Mouse (Mus musculus): Measurements from ENCODE around the gene Slc44a4. TPM values are rescaled to one million over a fixed set of nuclear protein-coding genes. Genes with fewer than 3 reads are reported as not detected.
"Not testable (repeated sequence)": the region's sequence is repeated elsewhere in the genome, so short reads cannot be mapped to it uniquely, and the experiment has no call there.

Slc44a4 gene
- polyA plus RNA-seq, 1 experiment, result 226 TPM

- 70% methylated on average over 6 of the region's 6 CpGs for WGBS
- DNase-seq (ENCODE audit: low read depth, low spot score), result no peak
Observed at GRCm38 (mm10) chr17:34937960-34938505, 23.8 kb downstream of the Slc44a4 start.

GRCm38 (mm10) chr17:34941344-34942041 is 27.2 kb downstream of the Slc44a4 start:
- no peak for DNase-seq (ENCODE audit: low read depth, low spot score)
- 23% methylated on average over 15 of the region's 15 CpGs for WGBS

- no peak for DNase-seq (ENCODE audit: low read depth, low spot score)
- WGBS, result 43% methylated on average over 4 of the region's 4 CpGs
Observed at GRCm38 (mm10) chr17:34943128-34943815, 29.0 kb downstream of the Slc44a4 start.

- no peak for DNase-seq (ENCODE audit: low read depth, low spot score)
Observed at GRCm38 (mm10) chr17:34944362-34944761, 30.1 kb downstream of the Slc44a4 start.

GRCm38 (mm10) chr17:34946486-34947140 is 32.3 kb downstream of the Slc44a4 start:
- no peak for DNase-seq (ENCODE audit: low read depth, low spot score)
- 77% methylated on average over 5 of the region's 5 CpGs for WGBS

GRCm38 (mm10) chr17:34947606-34948005 is 33.3 kb downstream of the Slc44a4 start:
- WGBS, result 8% methylated on average over 8 of the region's 8 CpGs
- no peak for DNase-seq (ENCODE audit: low read depth, low spot score)

- WGBS, result 38% methylated on average over 9 of the region's 9 CpGs
- not testable (repeated sequence) for DNase-seq (ENCODE audit: low read depth, low spot score)
Observed at GRCm38 (mm10) chr17:34948721-34949552, 34.7 kb downstream of the Slc44a4 start.

- no peak for DNase-seq (ENCODE audit: low read depth, low spot score)
- 44% methylated on average over 4 of the region's 4 CpGs for WGBS
Observed at GRCm38 (mm10) chr17:34949553-34949969, 35.3 kb downstream of the Slc44a4 start.

- peak; percentile 96 for DNase-seq (ENCODE audit: low read depth, low spot score)
- 13% methylated on average over 10 of the region's 10 CpGs for WGBS
Observed at GRCm38 (mm10) chr17:34950514-34951455, 36.5 kb downstream of the Slc44a4 start.

- DNase-seq (ENCODE audit: low read depth, low spot score), result no peak
- under 1% methylated on average over 29 of the region's 29 CpGs for WGBS
Observed at GRCm38 (mm10) chr17:34951636-34952377, 37.5 kb downstream of the Slc44a4 start.

- no peak for DNase-seq (ENCODE audit: low read depth, low spot score)
- WGBS, result under 1% methylated on average over 23 of the region's 23 CpGs
Observed at GRCm38 (mm10) chr17:34952378-34953040, 38.2 kb downstream of the Slc44a4 start.

GRCm38 (mm10) chr17:34953258-34953657 is 39.0 kb downstream of the Slc44a4 start:
- DNase-seq (ENCODE audit: low read depth, low spot score), result no peak
- 87% methylated on average over 3 of the region's 3 CpGs for WGBS

- 91% methylated on average over 4 of the region's 4 CpGs for WGBS
- no peak for DNase-seq (ENCODE audit: low read depth, low spot score)
Observed at GRCm38 (mm10) chr17:34953904-34954303, 39.6 kb downstream of the Slc44a4 start.

GRCm38 (mm10) chr17:34954831-34955230 is 40.6 kb downstream of the Slc44a4 start:
- WGBS, result 94% methylated on average over 4 of the region's 4 CpGs
- DNase-seq (ENCODE audit: low read depth, low spot score), result no peak

- no peak for DNase-seq (ENCODE audit: low read depth, low spot score)
- 88% methylated on average over 3 of the region's 3 CpGs for WGBS
Observed at GRCm38 (mm10) chr17:34955884-34956283, 41.6 kb downstream of the Slc44a4 start.

- no peak for DNase-seq (ENCODE audit: low read depth, low spot score)
- 33% methylated on average over 1 of the region's 1 CpGs for WGBS
Observed at GRCm38 (mm10) chr17:34956340-34956739, 42.1 kb downstream of the Slc44a4 start.

GRCm38 (mm10) chr17:34957291-34957690 is 43.0 kb downstream of the Slc44a4 start:
- not testable (repeated sequence) for DNase-seq (ENCODE audit: low read depth, low spot score)
- 21% methylated on average over 34 of the region's 40 CpGs for WGBS

Data from large intestine, adult 2 months (tissue).